Mouse (Mus musculus): ENCODE measurements around the gene Pcolce. TPM values are rescaled to one million over a fixed set of nuclear protein-coding genes. Genes with fewer than 3 reads are reported as not detected.

Gene Pcolce
- total and polyA plus RNA-seq, 3 experiments, result 0.23 to 0.77 TPM; not detected in 1

DNA sequence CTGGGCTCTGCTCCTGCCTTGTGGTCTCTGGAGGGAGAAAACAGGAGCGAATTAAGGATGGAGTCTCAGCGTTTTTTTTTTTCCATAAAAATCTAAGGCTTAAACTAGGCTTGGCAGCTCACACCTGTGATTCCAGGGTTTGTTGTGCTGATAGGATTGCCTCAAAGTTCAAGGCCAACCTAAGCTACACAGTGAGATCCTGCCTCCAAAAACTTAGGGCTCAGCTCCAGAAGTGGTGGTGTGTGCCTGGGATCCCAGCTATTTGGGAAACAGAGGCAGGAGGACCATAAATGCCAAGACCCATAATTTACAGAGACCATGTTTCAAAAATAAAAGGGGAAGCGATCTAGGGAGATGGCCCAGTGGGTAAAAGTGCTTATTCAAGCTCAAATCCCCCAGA, 4.3 kb downstream of the Pcolce start:
- no peak for DNase-seq (ENCODE audit: low read depth, low spot score)
- H3K4me1 ChIP-seq (ENCODE audit: control insufficient read depth in 1 of 2, insufficient read depth in 2 of 2, low read length in 2 of 2), result peaks cover 0 to 4% of the 10 kb centered on the region in 2 experiments; a peak in 2 of 4 replicates
- no peak overlapping the region for H3K4me3 ChIP-seq (ENCODE audit: control insufficient read depth in 1 of 2, insufficient read depth in 1 of 2, low read depth in 2 of 2, low read length in 2 of 2)
- H3K9me3 ChIP-seq (replicated peaks; ENCODE audit: insufficient read depth, low read length), result no peaks in the 10 kb centered on the region
- H3K9ac ChIP-seq (ENCODE audit: control insufficient read depth, low read depth, low read length, poor library complexity, severe bottlenecking), result no peak overlapping the region
- no peaks in the 10 kb centered on the region for H3K79me2 ChIP-seq (ENCODE audit: control insufficient read depth, insufficient read depth, low read length, poor library complexity)
- TF ChIP-seq USF1 (IDR thresholded peaks at IDR 0.05; ENCODE audit: low read depth, low read length) (no peak), CTCF (IDR thresholded peaks at IDR 0.05 in 2 of 3, conservative IDR thresholded peaks at IDR 0.05 in 1 of 3; ENCODE audit: control insufficient read depth in 1 of 3, insufficient read depth in 1 of 3, low read depth in 2 of 3, low read length in 3 of 3, poor library complexity in 1 of 3, severe bottlenecking in 1 of 3) (no peak), CHD1 (IDR thresholded peaks at IDR 0.05; ENCODE audit: low read depth, low read length) (no peak), MYB (IDR thresholded peaks at IDR 0.05; ENCODE audit: low read depth, low read length) (no peak), HCFC1 (IDR thresholded peaks at IDR 0.05; ENCODE audit: low read depth, low read length) (no peak), MXI1 (IDR thresholded peaks at IDR 0.05; ENCODE audit: low read depth, low read length) (no peak), ZC3H11A (IDR thresholded peaks at IDR 0.05; ENCODE audit: low read depth, low read length) (no peak), UBTF (IDR thresholded peaks at IDR 0.05; ENCODE audit: borderline replicate concordance, insufficient read depth, low read depth, low read length) (no peak), ZMIZ1 (IDR thresholded peaks at IDR 0.05; ENCODE audit: low read depth, low read length) (no peak)
- no peaks in the 10 kb centered on the region for H3K27me3 ChIP-seq (ENCODE audit: control insufficient read depth in 1 of 2, insufficient read depth in 2 of 2, low read length in 2 of 2)
- no peak overlapping the region for H3K27ac ChIP-seq (ENCODE audit: control insufficient read depth, low read depth, low read length)
- peaks cover 0 to 3% of the 10 kb centered on the region in 2 experiments; a peak in 1 of 4 replicates for H3K36me3 ChIP-seq (ENCODE audit: control insufficient read depth in 1 of 2, insufficient read depth in 2 of 2, low read length in 2 of 2)

DNA sequence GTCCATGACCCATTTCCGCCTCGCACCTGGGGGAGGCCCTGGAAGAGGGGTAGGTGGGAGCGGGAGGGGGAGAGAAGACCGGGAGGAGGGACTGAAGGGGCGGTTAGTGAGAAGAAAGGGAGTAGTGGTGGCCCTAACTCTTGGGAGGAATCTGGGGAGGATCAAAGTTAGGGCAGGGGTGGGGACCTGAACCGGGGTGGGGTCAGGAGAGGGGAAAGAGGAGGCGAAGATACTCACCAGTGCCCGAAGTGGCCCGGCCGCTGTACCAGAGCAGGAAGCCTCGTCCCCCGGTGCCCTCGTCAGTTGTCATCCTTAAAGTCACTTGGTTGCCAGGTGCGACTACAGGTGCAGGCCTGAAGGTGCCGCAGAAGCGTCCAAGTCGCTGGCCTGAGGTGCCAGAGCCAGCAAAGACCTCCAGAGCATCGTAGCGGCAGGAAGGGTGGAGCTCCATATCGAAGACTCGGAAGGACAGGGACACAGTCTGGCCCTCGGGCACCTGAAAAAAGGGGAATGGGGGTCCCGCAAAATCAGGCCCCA, 4.9 kb downstream of the Pcolce start:
- H3K9ac ChIP-seq (ENCODE audit: control insufficient read depth, low read depth, low read length, poor library complexity, severe bottlenecking), result no peak overlapping the region

More for the DNA sequence above, 4.9 kb downstream of the Pcolce start:
- no peak overlapping the region for H3K4me3 ChIP-seq (ENCODE audit: control insufficient read depth in 1 of 2, insufficient read depth in 1 of 2, low read depth in 2 of 2, low read length in 2 of 2)
- peaks cover 0 to 3% of the 10 kb centered on the region in 2 experiments; a peak in 1 of 4 replicates for H3K36me3 ChIP-seq (ENCODE audit: control insufficient read depth in 1 of 2, insufficient read depth in 2 of 2, low read length in 2 of 2)
- H3K4me1 ChIP-seq (ENCODE audit: control insufficient read depth in 1 of 2, insufficient read depth in 2 of 2, low read length in 2 of 2), result peaks cover 0 to 4% of the 10 kb centered on the region in 2 experiments; a peak in 2 of 4 replicates
- TF ChIP-seq ETS1 (IDR thresholded peaks at IDR 0.05; ENCODE audit: low read depth, low read length) (no peak), RAD21 (IDR thresholded peaks at IDR 0.05; ENCODE audit: low read depth, low read length) (no peak), HCFC1 (IDR thresholded peaks at IDR 0.05; ENCODE audit: low read depth, low read length) (no peak), MAX (IDR thresholded peaks at IDR 0.05; ENCODE audit: low read length) (no peak), TBP (IDR thresholded peaks at IDR 0.05; ENCODE audit: low read depth, low read length) (no peak), UBTF (IDR thresholded peaks at IDR 0.05; ENCODE audit: borderline replicate concordance, insufficient read depth, low read depth, low read length) (no peak), MEF2A (IDR thresholded peaks at IDR 0.05; ENCODE audit: extremely low read depth, insufficient replicate concordance, low read depth, low read length, poor library complexity, severe bottlenecking) (no peak), SMC3 (IDR thresholded peaks at IDR 0.05; ENCODE audit: low read depth, low read length) (no peak), CHD2 (IDR thresholded peaks at IDR 0.05; ENCODE audit: low read length) (no peak), USF2 (IDR thresholded peaks at IDR 0.05; ENCODE audit: borderline replicate concordance in 1 of 2, insufficient read depth in 1 of 2, low read depth in 1 of 2, low read length in 2 of 2) (no peak), GATA1 (IDR thresholded peaks at IDR 0.05; ENCODE audit: low read depth, low read length) (no peak), USF1 (IDR thresholded peaks at IDR 0.05; ENCODE audit: low read depth, low read length) (no peak), MYC (IDR thresholded peaks at IDR 0.05; ENCODE audit: low read depth, low read length) (no peak), POLR2A (IDR thresholded peaks at IDR 0.05; ENCODE audit: control insufficient read depth in 1 of 2, insufficient read depth in 1 of 2, low read depth in 1 of 2, low read length in 2 of 2, poor library complexity in 1 of 2) (no peak), CHD1 (IDR thresholded peaks at IDR 0.05; ENCODE audit: low read depth, low read length) (no peak)
- no peak for DNase-seq (ENCODE audit: low read depth, low spot score)
- H3K27ac ChIP-seq (ENCODE audit: control insufficient read depth, low read depth, low read length), result no peak overlapping the region
- no peaks in the 10 kb centered on the region for H3K27me3 ChIP-seq (ENCODE audit: control insufficient read depth in 1 of 2, insufficient read depth in 2 of 2, low read length in 2 of 2)
- no peaks in the 10 kb centered on the region for H3K9me3 ChIP-seq (replicated peaks; ENCODE audit: insufficient read depth, low read length)
- H3K79me2 ChIP-seq (ENCODE audit: control insufficient read depth, insufficient read depth, low read length, poor library complexity), result no peaks in the 10 kb centered on the region

Measured in MEL (cell line).